Mouse (Mus musculus) spleen, postnatal 0 days (tissue): Measurements from ENCODE around the gene Fam205a3. TPM values are rescaled to one million over a fixed set of nuclear protein-coding genes. Genes with fewer than 3 reads are reported as not detected.

Experiments
- polyA plus RNA-seq: library from polyadenylated mRNA; unstranded; fragments of >200 nt; fragmentation: Nextera tagmentation; extraction: Ambion mirVana; gene quantifications from 2 replicates; pipeline ENCODE4 v1.2.1, GENCODE M21; 2015

Gene Fam205a3
- polyA plus RNA-seq: not detected in 2 replicates

DNA sequence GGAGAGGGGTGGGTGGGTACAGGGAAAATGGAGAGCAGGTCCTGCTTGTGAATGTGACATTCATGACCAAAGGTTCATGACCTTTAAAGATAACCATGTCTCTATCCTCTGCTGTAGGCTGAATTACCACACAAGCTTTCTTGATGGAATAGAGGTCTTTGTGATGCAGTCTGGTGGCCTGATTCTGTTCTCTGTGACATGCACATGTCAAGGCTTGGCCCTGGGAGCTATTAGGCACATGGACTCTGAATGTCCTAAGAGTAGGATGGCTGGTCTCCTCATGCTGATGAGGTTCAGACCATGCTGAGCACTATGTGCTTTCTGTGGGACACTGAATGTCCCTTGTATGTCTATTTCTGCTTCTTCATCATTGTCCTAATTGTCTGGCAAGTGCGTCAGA, at the start of gene Fam205a3:
TSS of gene Fam205a3 (plus strand) at position 301 of the 400 bp plus-strand sequence.

GRCm38 (mm10) chr4:42293967-42294366, 24.2 kb upstream of the Fam205a3 start, which contains the start of gene Gm21953:
Gene Gm21953 (plus strand): TSS chr4:42294267.

Other genes starting within 250 kb of the Fam205a3 start
- not detected in 2 replicates for gene Gm3893, start 227.1 kb upstream of the Fam205a3 start, polyA plus RNA-seq
- gene Gm13304, start 203.5 kb upstream of the Fam205a3 start, polyA plus RNA-seq: 8.6 and 12.2 TPM in 2 replicates
- not detected in 2 replicates for gene Gm13306, start 164.9 kb upstream of the Fam205a3 start, polyA plus RNA-seq
- gene Gm13305, start 149.7 kb upstream of the Fam205a3 start, polyA plus RNA-seq: 0.22 and 0.38 TPM in 2 replicates
- not detected in 2 replicates for gene Gm10600, start 77.7 kb upstream of the Fam205a3 start, polyA plus RNA-seq
- gene Ccl21b, start 62.6 kb upstream of the Fam205a3 start, polyA plus RNA-seq: not detected in 2 replicates
- gene Gm21953, start 24.1 kb upstream of the Fam205a3 start, polyA plus RNA-seq: not detected in 2 replicates
- not detected in 2 replicates for gene Gm21586, start 121.0 kb downstream of the Fam205a3 start, polyA plus RNA-seq
- gene Gm2163, start 148.4 kb downstream of the Fam205a3 start, polyA plus RNA-seq: 0.06 TPM in 1 of 2 replicates, not detected in the other
- not detected in 2 replicates for gene Fam205a2, start 209.8 kb downstream of the Fam205a3 start, polyA plus RNA-seq